Mouse (Mus musculus): Measurements from ENCODE around the gene Mybpc1.
"Not testable (repeated sequence)": the region's sequence is repeated elsewhere in the genome, so short reads cannot be mapped to it uniquely, and the experiment has no call there.

Gene Mybpc1

GRCm38 (mm10) chr10:88492658-88493057, 112.3 kb downstream of the Mybpc1 start:
- DNase-seq (ENCODE audit: low spot score): no peak

DNA sequence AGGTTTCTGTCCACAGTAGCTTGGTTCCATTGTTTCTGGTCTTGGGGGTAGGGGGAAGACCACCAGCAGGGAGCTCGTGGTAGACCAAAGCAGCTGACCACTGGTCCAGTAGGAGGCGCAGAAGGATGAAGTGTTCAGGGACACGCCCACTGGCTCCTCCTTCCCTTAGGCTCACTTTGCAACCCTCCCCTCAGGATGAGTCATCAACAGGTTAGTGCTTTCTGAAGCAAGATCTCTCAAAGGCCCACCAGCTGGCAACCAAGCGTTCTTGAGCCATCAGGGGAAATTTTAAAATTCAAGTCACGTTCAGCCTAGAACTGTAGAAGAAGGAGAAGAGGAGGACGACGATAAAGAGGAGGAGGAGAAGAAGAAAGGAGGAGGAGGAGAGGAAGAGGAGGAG, 113.3 kb downstream of the Mybpc1 start:
- no peak for DNase-seq (ENCODE audit: low spot score)

DNA sequence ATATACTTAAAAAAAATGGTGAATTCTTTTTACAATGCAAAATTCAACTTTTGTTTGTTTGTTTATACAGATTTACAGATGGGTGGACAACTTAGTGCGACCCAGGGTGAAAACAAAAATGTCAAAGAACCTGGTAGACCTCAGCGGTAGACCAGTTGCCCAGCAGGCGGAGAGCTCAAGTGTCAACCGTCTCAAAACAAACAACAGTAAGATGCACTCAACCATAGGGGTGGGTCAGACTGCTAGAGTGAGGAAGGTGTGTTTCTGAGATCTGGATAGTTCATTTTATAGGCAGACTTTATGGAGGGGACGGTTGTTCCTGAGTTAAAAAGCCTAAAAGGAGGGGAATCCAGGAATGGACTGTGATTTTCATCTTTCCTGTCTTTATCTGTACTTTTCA, 116.3 kb downstream of the Mybpc1 start:
- no peak for DNase-seq (ENCODE audit: low spot score)

GRCm38 (mm10) chr10:88482866-88483265, 122.1 kb downstream of the Mybpc1 start:
- DNase-seq (ENCODE audit: low spot score): not testable (repeated sequence)
